8 mouse cellular contexts compared by ENCODE assay signal in genomic region chr17:88508846-88509508, GRCm38 (mm10). TPM values are rescaled to one million over a fixed set of nuclear protein-coding genes. Genes with fewer than 3 reads are reported as not detected.
A peak's percentile ranks its signal among the peaks of the same experiment; 100 is the strongest.
DNase-seq lines count a peak whose midpoint lies in the region; ATAC-seq and TF ChIP-seq lines count a peak whose summit lies in the region.

No protein-coding gene starts in this region.

- 40% methylated on average over 12 of the region's 12 CpGs for WGBS in forebrain, embryonic 11.5 days
- 36% methylated on average over 12 of the region's 12 CpGs for WGBS in forebrain, embryonic 12.5 days
- WGBS in heart, embryonic 10.5 days, result 28% methylated on average over 12 of the region's 12 CpGs
- 19% methylated on average over 12 of the region's 12 CpGs for WGBS in kidney, postnatal 0 days
- WGBS in stomach, embryonic 14.5 days, result 24% methylated on average over 12 of the region's 12 CpGs

- TF ChIP-seq CTCF in kidney, postnatal 0 days (IDR thresholded peaks at IDR 0.05; ENCODE audit: low read depth), result no peak

- in situ Hi-C loops in ES-E14 (cut with MboI; ENCODE audit: low sequenced_read_pairs in 2 of 2, unreplicated experiment in 2 of 2), result loop anchor here in 1 of 2 experiments (25.0 kb wide), 1 partner anchor 247 kb away; no protein-coding TSS in a partner anchor

- 0 out of 2 replicates have a peak, but pooled peaks cover 7% of the 10 kb centered on the region for H3K4me1 ChIP-seq in forebrain, embryonic 11.5 days (replicated peaks; ENCODE audit: control insufficient read depth, insufficient read depth, low read length)
- H3K4me1 ChIP-seq in forebrain, embryonic 12.5 days, result peaks cover 19% of the 10 kb centered on the region
- H3K4me1 ChIP-seq in ES-E14 (ENCODE audit: control insufficient read depth in 2 of 2, insufficient read depth in 2 of 2, low read length in 2 of 2, poor library complexity in 1 of 2), result peaks cover 18 to 23% of the 10 kb centered on the region in 2 experiments
- peaks cover 20% of the 10 kb centered on the region for H3K4me1 ChIP-seq in heart, embryonic 10.5 days
- peaks cover 2% of the 10 kb centered on the region; the same call in 1 of the 2 replicates for H3K4me1 ChIP-seq in kidney, postnatal 0 days (replicated peaks; ENCODE audit: insufficient read depth, low read length)
- H3K4me1 ChIP-seq in stomach, embryonic 14.5 days (ENCODE audit: control insufficient read depth, insufficient read depth, low read length), result peaks cover 11% of the 10 kb centered on the region; the same call in 1 of the 2 replicates

- no peak overlapping the region for H3K4me2 ChIP-seq in forebrain, embryonic 11.5 days (ENCODE audit: low read depth, low read length, severe bottlenecking)
- no peak overlapping the region for H3K4me2 ChIP-seq in forebrain, embryonic 12.5 days
- H3K4me2 ChIP-seq in kidney, postnatal 0 days (ENCODE audit: low read length), result peak overlapping the region; percentile 44
- peak overlapping the region; percentile 1; the same call in 1 of the 2 replicates for H3K4me2 ChIP-seq in stomach, embryonic 14.5 days (replicated peaks; ENCODE audit: low read depth, low read length)

- no peak overlapping the region for H3K27ac ChIP-seq in forebrain, embryonic 11.5 days (ENCODE audit: low read depth, low read length)
- no peak overlapping the region for H3K27ac ChIP-seq in forebrain, embryonic 12.5 days
- H3K27ac ChIP-seq in ES-E14 (ENCODE audit: insufficient read depth, low read depth, low read length, poor library complexity, severe bottlenecking), result peak overlapping the region; percentile 35; the same call in 1 of the 2 replicates
- peak overlapping the region; percentile 62; the same call in 1 of the 2 replicates for H3K27ac ChIP-seq in heart, embryonic 10.5 days
- H3K27ac ChIP-seq in kidney, postnatal 0 days, result 0 out of 2 replicates have a peak overlapping the region, but pooled peaks have one; percentile 25
- peak overlapping the region; percentile 21; the same call in 1 of the 2 replicates for H3K27ac ChIP-seq in stomach, embryonic 14.5 days (ENCODE audit: low read length)

- no peak overlapping the region for H3K4me3 ChIP-seq in forebrain, embryonic 11.5 days (ENCODE audit: low read depth, low read length)
- no peak overlapping the region for H3K4me3 ChIP-seq in forebrain, embryonic 12.5 days (replicated peaks)
- peak overlapping the region; percentile 20 to 49; a peak in 3 of 4 replicates for H3K4me3 ChIP-seq in ES-E14 (ENCODE audit: insufficient read depth in 1 of 2, low read depth in 1 of 2, low read length in 2 of 2, poor library complexity in 1 of 2, severe bottlenecking in 1 of 2)
- H3K4me3 ChIP-seq in heart, embryonic 10.5 days, result peak overlapping the region; percentile 36
- H3K4me3 ChIP-seq in kidney, postnatal 0 days (replicated peaks; ENCODE audit: low read depth, low read length), result no peak overlapping the region
- H3K4me3 ChIP-seq in stomach, embryonic 14.5 days (ENCODE audit: low read depth, low read length), result no peak overlapping the region

- no peaks in the 10 kb centered on the region for H3K9me3 ChIP-seq in forebrain, embryonic 11.5 days (ENCODE audit: control insufficient read depth, low read length)
- H3K9me3 ChIP-seq in forebrain, embryonic 12.5 days, result no peaks in the 10 kb centered on the region
- no peaks in the 10 kb centered on the region for H3K9me3 ChIP-seq in ES-E14 (ENCODE audit: control insufficient read depth, insufficient read depth, low read depth, low read length)
- no peaks in the 10 kb centered on the region for H3K9me3 ChIP-seq in heart, embryonic 10.5 days
- H3K9me3 ChIP-seq in kidney, postnatal 0 days (replicated peaks; ENCODE audit: low read length), result no peaks in the 10 kb centered on the region
- H3K9me3 ChIP-seq in stomach, embryonic 14.5 days (ENCODE audit: control insufficient read depth, low read depth, low read length), result no peaks in the 10 kb centered on the region

- H3K36me3 ChIP-seq in forebrain, embryonic 11.5 days (ENCODE audit: control insufficient read depth, insufficient read depth, low read length), result no peaks in the 10 kb centered on the region
- H3K36me3 ChIP-seq in forebrain, embryonic 12.5 days (replicated peaks), result no peaks in the 10 kb centered on the region
- no peaks in the 10 kb centered on the region for H3K36me3 ChIP-seq in ES-E14 (ENCODE audit: control insufficient read depth, insufficient read depth, low read length, poor library complexity, severe bottlenecking)
- no peaks in the 10 kb centered on the region for H3K36me3 ChIP-seq in heart, embryonic 10.5 days
- H3K36me3 ChIP-seq in kidney, postnatal 0 days (ENCODE audit: insufficient read depth, low read length), result no peaks in the 10 kb centered on the region
- H3K36me3 ChIP-seq in stomach, embryonic 14.5 days (ENCODE audit: control insufficient read depth, insufficient read depth, low read length), result no peaks in the 10 kb centered on the region

- no peak for DNase-seq in forebrain, embryonic 11.5 days (ENCODE audit: low spot score)
- DNase-seq in ES-E14 (ENCODE audit: low read depth, low spot score), result peak; percentile 63
- peak; percentile 61 for DNase-seq in cerebellum, adult 8-10 months
- no peak for DNase-seq in heart, embryonic 10.5 days (ENCODE audit: low spot score)
- DNase-seq in kidney, postnatal 0 days (ENCODE audit: low spot score), result peak; percentile 43
- DNase-seq in lung, postnatal 36 days, result peak; percentile 94

- ATAC-seq in forebrain, embryonic 11.5 days (replicated peaks; ENCODE audit: low FRiP score), result 0 out of 2 replicates have a peak, but pooled peaks have one; percentile 14
- no peak for ATAC-seq in forebrain, embryonic 12.5 days (ENCODE audit: low FRiP score)
- peak; percentile 74 for ATAC-seq in kidney, postnatal 0 days (replicated peaks; ENCODE audit: low FRiP score, low read depth)
- peak; percentile 79 for ATAC-seq in stomach, embryonic 14.5 days (ENCODE audit: insufficient number of reproducible peaks, insufficient read depth, low FRiP score, low read depth)

- no peaks in the 10 kb centered on the region for H3K27me3 ChIP-seq in forebrain, embryonic 11.5 days (ENCODE audit: control insufficient read depth, insufficient read depth, low read length)
- H3K27me3 ChIP-seq in forebrain, embryonic 12.5 days, result 0 out of 2 replicates have a peak, but pooled peaks cover 4% of the 10 kb centered on the region
- H3K27me3 ChIP-seq in heart, embryonic 10.5 days (ENCODE audit: insufficient read depth, poor library complexity, severe bottlenecking), result no peaks in the 10 kb centered on the region
- H3K27me3 ChIP-seq in kidney, postnatal 0 days (ENCODE audit: insufficient read depth, low read length), result no peaks in the 10 kb centered on the region
- H3K27me3 ChIP-seq in stomach, embryonic 14.5 days (ENCODE audit: control insufficient read depth, insufficient read depth, low read length), result no peaks in the 10 kb centered on the region

- no peak overlapping the region for H3K9ac ChIP-seq in forebrain, embryonic 11.5 days (ENCODE audit: low read length)
- no peak overlapping the region for H3K9ac ChIP-seq in forebrain, embryonic 12.5 days
- peak overlapping the region; percentile 9 for H3K9ac ChIP-seq in ES-E14 (ENCODE audit: insufficient read depth, low read depth, low read length, poor library complexity, severe bottlenecking)
- peak overlapping the region; percentile 35; the same call in 1 of the 2 replicates for H3K9ac ChIP-seq in kidney, postnatal 0 days (ENCODE audit: low read depth, low read length)
- H3K9ac ChIP-seq in stomach, embryonic 14.5 days (replicated peaks; ENCODE audit: low read depth, low read length), result no peak overlapping the region

TF ChIP-seq in ES-E14, 5 proteins besides CTCF, POLR2A, EP300 and RAD21:
- no peak for TF ChIP-seq CHD2 (IDR thresholded peaks at IDR 0.05; ENCODE audit: low read depth, low read length)

RNA-seq across cellular contexts. Expression of gene Ppp1r21, which starts 20.9 kb away (rescaled TPM):
- polyA plus RNA-seq in forebrain, embryonic 11.5 days (2014; fragmentation: Nextera tagmentation; extraction: Ambion mirVana), result 23.8 and 29.4 TPM in 2 replicates
- 20.8 and 22.0 TPM in 2 replicates for polyA plus RNA-seq in forebrain, embryonic 12.5 days (2016; fragmentation: Nextera tagmentation; extraction: Ambion mirVana)
- total RNA-seq in ES-E14 (2012; rRNA removed), result 21.7 and 24.8 TPM in 2 replicates
- 17.3 and 19.6 TPM in 2 replicates for polyA plus RNA-seq in heart, embryonic 10.5 days (2016; fragmentation: Nextera tagmentation; extraction: Ambion mirVana)
- 27.6 and 28.3 TPM in 2 replicates for polyA plus RNA-seq in kidney, postnatal 0 days (2015; fragmentation: Nextera tagmentation; extraction: Ambion mirVana)
- polyA plus RNA-seq in stomach, embryonic 14.5 days (2014; fragmentation: Nextera tagmentation; extraction: Ambion mirVana), result 26.9 and 30.3 TPM in 2 replicates

Comparison
In these comparisons a context has a peak if more than half of its experiments do, and no peak if none do; other contexts are left out.
1. DNase-seq: peak in ES-E14 (single experiment), cerebellum, adult 8-10 months (single experiment), kidney, postnatal 0 days (single experiment) and lung, postnatal 36 days (single experiment); none in forebrain, embryonic 11.5 days (single experiment) and heart, embryonic 10.5 days (single experiment).
2. H3K27ac ChIP-seq: peak in ES-E14 (single experiment), heart, embryonic 10.5 days (single experiment), kidney, postnatal 0 days (single experiment) and stomach, embryonic 14.5 days (single experiment); none in forebrain, embryonic 11.5 days (single experiment) and forebrain, embryonic 12.5 days (single experiment).
3. H3K4me2 ChIP-seq: peak in kidney, postnatal 0 days (single experiment) and stomach, embryonic 14.5 days (single experiment); none in forebrain, embryonic 11.5 days (single experiment) and forebrain, embryonic 12.5 days (single experiment).
4. H3K4me3 ChIP-seq: peak in ES-E14 (2 of 2) and heart, embryonic 10.5 days (single experiment); none in forebrain, embryonic 11.5 days (single experiment), forebrain, embryonic 12.5 days (single experiment), kidney, postnatal 0 days (single experiment) and stomach, embryonic 14.5 days (single experiment).
5. H3K9ac ChIP-seq: peak in ES-E14 (single experiment) and kidney, postnatal 0 days (single experiment); none in forebrain, embryonic 11.5 days (single experiment), forebrain, embryonic 12.5 days (single experiment) and stomach, embryonic 14.5 days (single experiment).